Mouse (Mus musculus): ENCODE measurements around the gene Sytl2. TPM values are rescaled to one million over a fixed set of nuclear protein-coding genes. Genes with fewer than 3 reads are reported as not detected.

Sytl2 gene
- total RNA-seq (2021) = 10 to 100 TPM; 15.5 to 15.9 TPM

- DNase-seq = peak; percentile 64
Measured at GRCm38 (mm10) chr7:90301942-90302646, at the start of gene Sytl2. Gene Sytl2 (plus strand): TSS chr7:90302252.

GRCm38 (mm10) chr7:90252946-90253345 is 49.1 kb upstream of the Sytl2 start:
- DNase-seq = peak; percentile 36

- DNase-seq = no peak
Measured at GRCm38 (mm10) chr7:90258701-90259100, 43.4 kb upstream of the Sytl2 start.

GRCm38 (mm10) chr7:90259899-90260298 is 42.2 kb upstream of the Sytl2 start:
- no peak for DNase-seq

- DNase-seq = no peak
Measured at GRCm38 (mm10) chr7:90261902-90262599, 40.0 kb upstream of the Sytl2 start.

- peak; percentile 84 for DNase-seq
Measured at GRCm38 (mm10) chr7:90265289-90265970, 36.6 kb upstream of the Sytl2 start, which contains the start of gene Ccdc83. Gene Ccdc83 (minus strand): TSS chr7:90265777.

- no peak for DNase-seq
Measured at GRCm38 (mm10) chr7:90270141-90270540, 31.9 kb upstream of the Sytl2 start.

GRCm38 (mm10) chr7:90274561-90275100 is 27.4 kb upstream of the Sytl2 start:
- no peak for DNase-seq

- no peak for DNase-seq
Measured at GRCm38 (mm10) chr7:90277246-90277645, 24.8 kb upstream of the Sytl2 start.

- DNase-seq = no peak
Measured at GRCm38 (mm10) chr7:90277769-90278168, 24.3 kb upstream of the Sytl2 start.

GRCm38 (mm10) chr7:90279136-90279535 is 22.9 kb upstream of the Sytl2 start:
- no peak for DNase-seq

GRCm38 (mm10) chr7:90280274-90280875 is 21.7 kb upstream of the Sytl2 start:
- peak; percentile 48 for DNase-seq

- DNase-seq = no peak
Measured at GRCm38 (mm10) chr7:90280878-90281277, 21.2 kb upstream of the Sytl2 start.

- DNase-seq = no peak
Measured at GRCm38 (mm10) chr7:90281759-90282546, 20.1 kb upstream of the Sytl2 start.

- no peak for DNase-seq
Measured at GRCm38 (mm10) chr7:90282786-90283185, 19.3 kb upstream of the Sytl2 start.

- no peak for DNase-seq
Measured at GRCm38 (mm10) chr7:90284793-90285192, 17.3 kb upstream of the Sytl2 start.

- no peak for DNase-seq
Measured at GRCm38 (mm10) chr7:90291885-90292284, 10.2 kb upstream of the Sytl2 start.

- DNase-seq = no peak
Measured at GRCm38 (mm10) chr7:90302647-90303552, 848 bp downstream of the Sytl2 start.

- DNase-seq = no peak
Measured at GRCm38 (mm10) chr7:90306079-90306478, 4.0 kb downstream of the Sytl2 start.

GRCm38 (mm10) chr7:90306968-90307367 is 4.9 kb downstream of the Sytl2 start:
- no peak for DNase-seq

- no peak for DNase-seq
Measured at GRCm38 (mm10) chr7:90308003-90308402, 6.0 kb downstream of the Sytl2 start.

Measured in heart, postnatal 4 days (tissue).